Mouse (Mus musculus) heart, adult 2 months (tissue): ENCODE results near the gene Zfp319. TPM values are rescaled to one million over a fixed set of nuclear protein-coding genes. Genes with fewer than 3 reads are reported as not detected.

Experiments used
- DNase-seq, 2 experiments: peaks; one replicate each; pipeline ENCODE4 v3.0.0; 2021
- H3K27ac ChIP-seq: fragments of 200-600 bp; 2 replicates; pipeline ENCODE4 v1.8.1; 2022
- H3K27me3 ChIP-seq: fragments of 200-500 bp; 2 replicates; pipeline ENCODE4 v1.6.1; 2012; ENCODE audit warnings: mild to moderate bottlenecking, low read length, inconsistent platforms, mixed read lengths; ENCODE audit not compliant: control insufficient read depth, insufficient read depth
- H3K36me3 ChIP-seq: fragments of 200-500 bp; 2 replicates; pipeline ENCODE4 v1.6.1; 2012; ENCODE audit warnings: low read length, inconsistent platforms; ENCODE audit not compliant: control insufficient read depth, insufficient read depth
- H3K4me1 ChIP-seq: fragments of 200-500 bp; 2 replicates; pipeline ENCODE4 v1.6.1; 2011; ENCODE audit warnings: low read length; ENCODE audit not compliant: control insufficient read depth, insufficient read depth
- H3K4me3 ChIP-seq: fragments of 200-600 bp; 2 replicates; pipeline ENCODE4 v1.8.1; 2022
- H3K79me2 ChIP-seq: fragments of 200-500 bp; replicated peaks from 2 replicates; pipeline ENCODE4 v1.6.1; 2012; ENCODE audit warnings: mild to moderate bottlenecking, inconsistent platforms, low read length, moderate library complexity, mixed read lengths; ENCODE audit not compliant: control insufficient read depth, insufficient read depth
- H3K9ac ChIP-seq: fragments of 200-500 bp; 2 replicates; pipeline ENCODE4 v1.6.1; 2012; ENCODE audit warnings: low read depth, mild to moderate bottlenecking, control low read depth, inconsistent platforms, low read length, mixed read lengths
- CTCF ChIP-seq: fragments of 200-600 bp; IDR thresholded peaks from 2 replicates; pipeline ENCODE4 v1.8.1; 2022; ENCODE audit warnings: antibody characterized with exemption, mild to moderate bottlenecking, moderate library complexity
- EP300 ChIP-seq: fragments of 200-500 bp; IDR thresholded peaks from 2 replicates; pipeline ENCODE4 v1.6.1; 2011; ENCODE audit warnings: low read depth, low read length, control low read depth; ENCODE audit not compliant: insufficient read depth
- POLR2A ChIP-seq: fragments of 200-500 bp; IDR thresholded peaks from 2 replicates; pipeline ENCODE4 v1.6.1; 2011; ENCODE audit warnings: mild to moderate bottlenecking, low read depth, low read length, control low read depth; ENCODE audit not compliant: insufficient read depth
- WGBS: fragments of 180-500 bp; shearing (Covaris S2); methylation state at CpG from one replicate; pipeline ENCODE4 v1.1.7; 2018; 5-methylcytosine and 5-hydroxymethylcytosine counted together
- intact Hi-C: fragments of 180-260 bp; cut with DNase I; formaldehyde crosslinking; loops from one replicate; pipeline ENCODE4 v1.15.1; 2025
- polyA plus RNA-seq: library from polyadenylated mRNA; depleted of rRNA; stranded (reverse); fragments of >200 nt; gene quantifications from 2 replicates; pipeline ENCODE4 v1.2.3, GENCODE M21; 2012
- total RNA-seq, 2 experiments: library from RNA; stranded (reverse); gene quantifications; 2 replicates each; pipeline ENCODE4 v1.2.3; 2021

Gene Zfp319
- total and polyA plus RNA-seq, 3 experiments: 5.5 to 8.1 (median 7.6) TPM

DNA sequence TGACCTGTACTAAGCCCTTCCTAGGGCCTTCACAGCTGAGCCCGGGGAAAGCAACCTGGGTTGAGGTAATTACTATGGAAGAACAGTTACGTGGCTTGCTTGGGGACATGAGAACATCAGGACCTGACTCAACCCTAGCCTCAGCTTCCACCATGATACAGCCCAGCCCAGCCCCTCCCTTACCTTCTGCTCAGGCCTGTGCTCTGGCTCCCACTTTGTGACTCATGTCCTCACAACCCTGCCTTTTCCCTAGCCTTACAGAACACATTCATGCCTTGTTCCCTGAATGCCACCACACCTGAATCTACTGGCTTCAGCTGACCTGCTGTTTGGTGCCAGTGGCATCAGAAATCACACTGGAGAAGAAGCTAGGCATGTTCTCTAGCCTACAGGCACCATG is 16.6 kb upstream of the Zfp319 start:
- 82% methylated on average over 2 of the region's 2 CpGs for WGBS
- H3K27ac ChIP-seq: peak overlapping the region; percentile 44; the same call in 1 of the 2 replicates
- no peak for TF ChIP-seq CTCF
- TF ChIP-seq EP300: no peak
- no peak for TF ChIP-seq POLR2A
- H3K79me2 ChIP-seq: no peaks in the 10 kb centered on the region
- H3K9ac ChIP-seq: no peak overlapping the region
- no peaks in the 10 kb centered on the region for H3K36me3 ChIP-seq
- no peak for DNase-seq
- peaks cover 10% of the 10 kb centered on the region for H3K4me1 ChIP-seq
- no peak overlapping the region for H3K4me3 ChIP-seq
- intact Hi-C loops: loop anchor here (5.0 kb wide), 1 partner anchor 139 kb away; no protein-coding TSS in a partner anchor
- H3K27me3 ChIP-seq: no peaks in the 10 kb centered on the region

DNA sequence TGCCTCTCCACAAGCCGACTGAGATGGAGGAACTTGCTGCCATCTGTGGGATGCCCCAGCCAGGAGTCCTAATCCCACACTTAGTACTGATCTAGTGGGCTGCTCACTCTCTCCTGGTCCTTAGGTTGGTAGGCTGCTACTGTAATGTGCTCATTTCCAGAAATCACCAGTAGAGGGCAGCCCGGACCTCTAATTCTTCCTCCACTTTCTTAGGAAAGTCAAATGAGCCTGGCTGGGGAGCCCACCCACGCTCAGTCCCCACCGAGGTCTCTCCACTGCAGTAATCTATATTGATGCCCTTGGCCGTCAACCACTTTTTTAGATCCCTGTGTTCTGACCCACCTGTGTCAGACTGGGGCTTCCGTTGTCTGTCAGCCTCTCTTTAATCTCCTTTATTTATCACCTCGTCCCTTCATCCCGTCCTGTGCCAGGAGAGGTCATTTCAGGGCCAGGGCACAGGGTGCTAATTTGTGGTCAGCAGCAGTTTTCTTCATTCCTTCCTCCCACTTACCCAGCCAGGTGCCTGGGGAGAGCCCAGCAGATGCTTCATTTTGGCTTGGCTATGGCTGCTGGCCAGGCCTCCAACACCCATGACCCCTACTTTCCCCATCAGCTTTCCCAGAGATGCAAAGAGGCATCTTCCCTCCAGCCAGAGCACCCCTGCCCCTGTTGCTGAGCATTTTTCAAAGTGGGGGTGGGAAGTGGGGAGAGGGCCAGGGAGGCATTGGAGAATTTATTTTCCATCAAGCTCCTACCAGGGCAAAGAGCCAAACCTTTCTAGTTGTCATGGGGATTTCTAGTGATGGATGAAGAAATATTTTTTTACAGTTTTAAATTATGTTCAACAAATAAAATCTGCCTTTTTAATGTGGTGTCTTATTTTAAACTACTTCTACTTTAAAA is 15.1 kb upstream of the Zfp319 start:
- WGBS: 35% methylated on average over 8 of the region's 8 CpGs
- Histone ChIP-seq H3K4me3 (no peak overlapping the region), H3K27ac (no peak overlapping the region), H3K79me2 (no peaks in the 10 kb centered on the region), H3K4me1 (peaks cover 13% of the 10 kb centered on the region), H3K9ac (no peak overlapping the region), H3K27me3 (no peaks in the 10 kb centered on the region), H3K36me3 (no peaks in the 10 kb centered on the region; the same call in 1 of the 2 replicates)
- intact Hi-C loops: loop anchor here (1.0 to 5.0 kb wide), 5 partner anchors 83 to 350 kb away; no protein-coding TSS in a partner anchor
- TF ChIP-seq CTCF (peak; percentile 90), EP300 (0 out of 2 replicates have a peak, but pooled peaks have one; percentile 47), POLR2A (no peak)
- DNase-seq: peak; percentile 66 to 77

DNA sequence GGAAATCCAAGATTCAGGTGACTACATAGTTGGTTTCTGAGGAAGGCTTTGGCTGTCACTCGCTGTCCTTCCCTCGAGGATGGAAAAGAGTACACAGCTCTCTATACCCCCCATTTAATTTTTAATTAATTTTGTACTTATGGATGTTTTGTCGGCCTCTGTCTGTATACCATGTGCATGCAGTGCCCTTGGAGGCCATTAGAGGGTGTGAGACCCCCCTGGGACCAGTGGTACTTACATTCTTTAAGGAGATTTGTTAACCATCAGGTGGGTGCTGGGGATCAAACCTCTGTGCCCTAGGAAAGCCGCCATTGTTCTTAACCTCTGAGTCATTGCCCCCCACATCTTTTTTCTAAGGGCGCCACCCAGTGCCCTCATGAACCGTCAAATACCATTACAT is 12.9 kb upstream of the Zfp319 start:
- Histone ChIP-seq H3K36me3 (no peaks in the 10 kb centered on the region; the same call in 1 of the 2 replicates), H3K79me2 (no peaks in the 10 kb centered on the region), H3K9ac (no peak overlapping the region), H3K27me3 (no peaks in the 10 kb centered on the region), H3K4me1 (peaks cover 13% of the 10 kb centered on the region), H3K27ac (no peak overlapping the region), H3K4me3 (no peak overlapping the region)
- 79% methylated on average over 6 of the region's 6 CpGs for WGBS
- intact Hi-C loops: loop anchor here (5.0 kb wide), 1 partner anchor 143 kb away; no protein-coding TSS in a partner anchor
- DNase-seq: no peak
- TF ChIP-seq CTCF (peak; percentile 58), POLR2A (no peak)

DNA sequence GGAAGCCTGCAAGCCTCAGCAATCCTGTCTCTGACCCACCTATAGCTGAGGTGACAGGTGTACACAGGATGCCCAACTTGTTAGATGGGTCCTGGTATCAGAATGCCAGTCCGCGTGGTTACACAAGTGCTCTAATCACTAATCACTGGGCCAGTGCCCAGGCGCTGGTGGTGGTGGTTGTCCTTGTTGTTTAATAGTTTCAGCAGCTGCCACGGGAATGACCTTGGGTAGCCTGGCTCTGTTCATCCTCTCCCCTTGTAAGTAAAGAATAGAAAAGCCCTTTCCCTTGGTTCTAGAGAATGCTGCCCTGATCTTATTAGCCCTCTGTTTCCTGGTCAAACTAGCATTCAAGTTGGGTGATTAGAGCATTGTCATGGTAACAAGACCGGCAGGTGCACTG is 10.0 kb upstream of the Zfp319 start:
- no peak overlapping the region for H3K4me3 ChIP-seq
- peak; percentile 38 to 73 for DNase-seq
- H3K27ac ChIP-seq: peak overlapping the region; percentile 79
- intact Hi-C loops: no loop called here
- H3K4me1 ChIP-seq: peaks cover 4% of the 10 kb centered on the region
- TF ChIP-seq EP300: peak; percentile 77; the same call in 1 of the 2 replicates
- TF ChIP-seq POLR2A: no peak
- H3K36me3 ChIP-seq: no peaks in the 10 kb centered on the region; the same call in 1 of the 2 replicates
- 50% methylated on average over 5 of the region's 5 CpGs for WGBS
- no peak overlapping the region for H3K9ac ChIP-seq
- H3K79me2 ChIP-seq: no peaks in the 10 kb centered on the region
- H3K27me3 ChIP-seq: no peaks in the 10 kb centered on the region

DNA sequence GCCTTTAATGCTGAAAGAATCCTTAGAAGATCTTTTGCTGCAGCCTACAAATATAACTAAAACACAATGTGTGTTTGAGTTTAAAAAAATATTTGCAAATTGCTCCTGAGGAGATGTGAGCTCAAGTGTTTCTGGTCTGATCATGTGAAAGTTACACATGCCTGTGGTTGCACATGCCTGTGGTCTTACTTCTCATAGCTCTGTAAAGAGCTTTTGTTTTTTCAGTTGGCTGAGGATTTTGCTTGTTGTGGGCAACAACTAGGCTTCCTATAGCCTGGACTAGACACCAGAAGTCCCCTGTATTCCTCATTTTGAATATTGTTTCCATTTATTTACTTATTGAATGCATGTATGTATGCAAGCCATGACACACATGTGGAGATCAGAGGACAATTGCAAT is 4.6 kb upstream of the Zfp319 start:
- Histone ChIP-seq H3K4me1 (peaks cover 3% of the 10 kb centered on the region; the same call in 1 of the 2 replicates), H3K36me3 (peaks cover 4% of the 10 kb centered on the region; the same call in 1 of the 2 replicates), H3K9ac (no peak overlapping the region), H3K27me3 (no peaks in the 10 kb centered on the region), H3K4me3 (no peak overlapping the region), H3K79me2 (0 out of 2 replicates have a peak, but pooled peaks cover 1% of the 10 kb centered on the region), H3K27ac (no peak overlapping the region)
- TF ChIP-seq POLR2A: no peak
- TF ChIP-seq EP300: no peak
- TF ChIP-seq CTCF: no peak
- intact Hi-C loops: no loop called here
- DNase-seq: no peak

DNA sequence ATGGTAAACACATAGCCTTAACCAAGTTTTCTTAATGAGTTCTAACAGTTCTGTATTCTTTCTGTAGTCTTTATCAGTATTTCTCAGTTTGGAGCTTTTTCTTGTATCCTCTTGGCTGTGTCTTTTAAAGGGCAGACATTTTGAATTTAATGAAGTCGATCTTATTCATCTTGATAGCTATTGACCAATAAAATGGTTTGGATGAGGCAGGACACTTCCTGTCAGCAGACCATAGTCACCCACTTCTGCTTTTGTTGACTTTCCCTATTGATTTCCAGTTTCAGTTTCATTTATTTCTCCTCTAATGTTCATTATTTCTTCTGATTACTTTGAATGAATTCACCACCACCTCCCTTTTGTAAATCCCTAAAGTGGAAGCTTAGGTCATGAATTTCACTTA is 4.0 kb upstream of the Zfp319 start:
- H3K4me1 ChIP-seq: peaks cover 3% of the 10 kb centered on the region; the same call in 1 of the 2 replicates
- no peak overlapping the region for H3K4me3 ChIP-seq
- H3K27ac ChIP-seq: no peak overlapping the region
- no peak overlapping the region for H3K9ac ChIP-seq
- no peaks in the 10 kb centered on the region for H3K27me3 ChIP-seq
- peaks cover 4% of the 10 kb centered on the region; the same call in 1 of the 2 replicates for H3K36me3 ChIP-seq
- intact Hi-C loops: no loop called here
- DNase-seq: no peak
- TF ChIP-seq POLR2A (no peak), CTCF (no peak), EP300 (no peak)
- 0 out of 2 replicates have a peak, but pooled peaks cover 1% of the 10 kb centered on the region for H3K79me2 ChIP-seq
- WGBS: 68% methylated on average over 1 of the region's 1 CpGs
